Mouse (Mus musculus): ENCODE measurements around the gene Ttc7b.

Gene Ttc7b

DNA sequence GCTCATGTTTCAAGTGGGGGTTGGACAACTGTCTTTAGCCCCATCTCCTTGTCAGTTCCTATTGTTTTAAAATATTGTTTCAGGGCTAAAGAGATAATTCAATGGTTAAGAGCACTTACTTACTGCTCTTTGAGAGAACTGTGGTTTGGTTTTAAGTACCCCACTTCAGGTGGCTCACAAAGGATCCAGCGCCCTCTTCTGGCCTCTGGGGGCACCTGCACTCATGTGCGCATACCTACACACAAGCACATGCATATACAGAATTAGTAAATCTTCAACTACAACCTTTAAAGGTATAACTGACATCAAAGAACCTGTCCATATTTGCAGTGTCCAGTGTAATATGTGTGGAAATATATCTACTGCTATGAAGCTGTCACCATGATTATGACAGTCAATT is 226.2 kb downstream of the Ttc7b start:
- DNase-seq, result no peak

DNA sequence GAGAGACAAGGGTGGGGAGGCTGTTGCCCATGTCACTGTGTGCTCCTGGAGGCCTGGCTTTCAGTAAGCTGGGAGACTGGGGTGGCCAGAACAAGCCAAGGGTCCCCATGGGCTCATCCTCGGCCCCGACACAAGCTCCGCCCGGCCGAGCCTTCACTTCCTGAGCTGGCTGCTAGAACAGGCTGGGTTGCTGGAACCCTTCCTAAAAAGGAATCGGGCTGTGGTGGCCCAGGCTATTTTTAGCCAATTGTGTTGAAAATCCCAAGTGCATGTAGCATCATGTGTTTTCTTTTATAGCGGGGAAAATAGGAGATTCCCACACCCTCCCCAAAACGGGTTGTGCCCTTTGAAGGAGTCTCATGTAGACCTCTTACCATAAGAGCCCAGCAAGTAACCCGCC is 226.7 kb downstream of the Ttc7b start:
- DNase-seq, result no peak

DNA sequence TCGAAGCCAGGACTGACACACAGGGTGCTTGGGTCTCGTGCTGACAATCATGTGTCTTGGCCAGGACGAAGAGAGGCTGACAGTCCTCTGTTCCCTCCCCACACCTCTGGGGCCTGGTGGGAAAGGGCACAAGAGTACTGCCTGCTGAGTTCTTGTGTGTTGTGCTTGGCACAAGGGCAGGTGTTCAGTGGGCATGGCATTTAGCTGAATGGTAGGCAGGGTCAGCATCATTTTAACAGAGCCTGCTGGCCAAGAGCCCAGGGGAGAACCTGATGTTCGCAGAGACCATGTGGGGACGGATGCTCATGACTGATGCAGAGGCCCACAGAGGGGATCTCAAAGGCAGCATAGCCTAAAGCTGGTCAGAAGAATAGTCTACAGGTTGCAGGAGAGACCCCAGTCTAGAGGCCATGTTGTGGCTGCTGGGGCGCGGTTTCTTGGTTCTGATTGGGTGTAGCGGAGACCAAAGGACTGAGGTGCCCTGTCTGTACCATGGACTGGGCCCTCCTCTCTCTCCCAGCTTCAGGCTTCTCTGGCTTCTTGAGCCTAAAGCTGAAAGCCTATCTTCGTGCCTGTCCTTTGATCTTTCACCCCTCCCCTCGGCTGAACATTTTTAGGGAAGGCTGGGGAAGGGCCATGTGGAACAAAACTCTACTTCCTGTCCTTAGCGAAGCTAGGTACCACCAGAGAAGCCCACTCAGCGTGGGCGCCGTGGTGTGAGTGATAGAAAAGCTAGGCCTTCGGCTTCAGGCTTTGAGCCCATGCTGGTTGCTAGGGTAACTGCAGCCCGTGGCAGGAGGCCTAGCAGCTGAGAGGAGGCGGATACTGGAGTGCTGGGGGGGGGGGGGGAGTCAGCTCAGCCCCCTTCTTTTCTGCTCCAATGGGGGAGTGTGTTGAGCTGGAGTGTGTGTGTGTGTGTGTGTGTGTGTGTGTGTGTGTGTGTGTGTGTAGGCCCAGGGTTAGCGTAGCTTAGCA is 229.6 kb downstream of the Ttc7b start:
- DNase-seq, result peak; percentile 81

DNA sequence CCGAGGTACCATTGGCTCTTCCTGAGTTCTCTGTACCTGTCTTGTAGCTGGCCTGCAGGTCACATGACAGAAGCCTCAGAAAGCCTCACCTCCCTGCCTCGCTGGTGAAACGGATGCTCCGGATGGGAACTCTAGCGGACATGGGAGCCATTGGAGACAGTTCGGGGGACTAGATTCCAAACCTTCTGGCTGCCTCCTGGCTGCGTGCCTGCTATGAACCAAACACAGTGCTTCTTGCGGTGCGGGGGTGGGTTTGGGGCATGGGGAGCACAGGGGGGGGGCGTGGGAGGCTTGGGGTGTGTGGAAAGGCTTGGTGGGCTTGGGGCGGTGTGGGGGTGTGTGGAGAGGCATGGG is 230.5 kb downstream of the Ttc7b start:
- no peak for DNase-seq

DNA sequence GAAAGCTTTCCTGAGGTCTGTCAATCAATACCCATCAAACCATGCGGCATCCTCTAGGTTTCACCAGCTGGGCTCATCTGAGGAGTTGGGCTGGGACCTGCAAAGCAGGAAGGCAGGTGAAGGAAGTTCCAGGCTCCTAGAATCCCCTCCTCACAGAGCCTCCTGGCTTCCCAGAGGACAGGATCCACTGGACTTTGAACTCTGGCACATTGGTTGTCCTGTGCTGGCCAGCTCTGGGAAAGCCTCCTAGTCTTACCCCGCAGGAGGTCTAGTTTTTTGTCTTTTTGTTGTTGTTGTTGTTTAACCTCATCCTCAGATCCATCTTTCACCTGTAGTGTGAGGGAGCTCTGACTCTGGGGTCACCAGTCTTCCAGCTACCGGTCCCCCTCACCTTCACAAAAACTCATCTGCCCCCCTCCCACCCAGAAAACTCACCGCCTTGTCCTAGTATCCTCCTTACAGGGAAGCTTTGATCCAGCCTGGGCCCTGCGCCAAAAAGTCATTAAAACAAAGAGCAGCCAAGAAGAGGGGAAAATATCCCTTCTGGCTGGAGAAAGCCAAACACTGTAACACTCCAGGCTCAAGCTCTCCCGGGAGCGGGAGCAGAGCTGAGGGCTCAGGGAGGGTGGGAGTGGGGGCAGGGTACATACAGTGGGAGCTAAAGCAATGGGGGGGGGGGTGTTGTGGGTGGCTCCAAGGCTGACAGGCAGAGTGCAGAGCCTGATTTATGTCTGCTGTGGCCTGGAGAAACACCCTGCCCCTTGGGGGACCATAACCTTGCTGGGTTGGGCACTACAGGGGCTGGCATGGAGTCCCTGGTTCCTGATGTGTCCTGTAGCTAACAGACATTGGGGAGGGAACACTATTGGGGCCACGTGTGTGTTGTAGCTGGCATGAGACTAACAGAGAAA is 231.1 kb downstream of the Ttc7b start:
- DNase-seq, result peak; percentile 47

DNA sequence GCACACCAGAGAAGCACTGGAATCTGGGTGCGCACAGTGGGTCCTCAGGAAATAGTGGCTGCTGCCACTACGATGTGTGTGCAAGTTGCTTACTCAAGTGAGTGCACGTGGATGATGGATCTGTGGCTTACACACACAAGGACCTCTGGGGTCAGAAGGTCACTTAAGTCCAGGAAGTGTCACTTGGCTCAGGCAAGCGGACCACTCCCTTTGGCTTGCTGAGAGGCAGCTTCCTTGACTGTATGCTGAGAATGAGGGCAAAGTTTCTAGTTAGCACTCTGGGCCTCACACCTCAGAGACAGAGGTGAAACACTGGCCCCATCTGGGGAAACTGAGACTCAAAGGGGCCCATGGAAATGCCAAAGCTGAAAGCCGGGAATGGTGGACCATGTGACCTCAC is 232.6 kb downstream of the Ttc7b start:
- no peak for DNase-seq

DNA sequence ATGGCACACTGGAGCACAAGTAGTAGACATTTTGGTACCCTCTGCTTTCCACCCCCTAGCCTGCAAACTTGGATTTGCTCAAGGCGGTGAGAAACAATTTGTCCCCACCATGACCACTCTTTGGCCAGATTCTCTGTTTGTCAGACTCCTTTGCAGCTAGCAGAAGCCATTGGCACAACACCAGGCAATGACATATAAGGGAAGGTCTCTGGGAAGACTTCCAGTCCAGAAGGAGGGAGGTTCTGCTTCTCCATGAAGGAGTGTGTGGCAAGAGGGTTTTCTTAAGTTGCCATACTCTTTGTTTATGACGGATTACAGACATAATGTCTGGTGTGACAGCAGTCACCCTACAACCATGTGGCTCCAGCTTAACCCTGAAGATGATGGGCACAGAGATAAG is 233.1 kb downstream of the Ttc7b start:
- no peak for DNase-seq

DNA sequence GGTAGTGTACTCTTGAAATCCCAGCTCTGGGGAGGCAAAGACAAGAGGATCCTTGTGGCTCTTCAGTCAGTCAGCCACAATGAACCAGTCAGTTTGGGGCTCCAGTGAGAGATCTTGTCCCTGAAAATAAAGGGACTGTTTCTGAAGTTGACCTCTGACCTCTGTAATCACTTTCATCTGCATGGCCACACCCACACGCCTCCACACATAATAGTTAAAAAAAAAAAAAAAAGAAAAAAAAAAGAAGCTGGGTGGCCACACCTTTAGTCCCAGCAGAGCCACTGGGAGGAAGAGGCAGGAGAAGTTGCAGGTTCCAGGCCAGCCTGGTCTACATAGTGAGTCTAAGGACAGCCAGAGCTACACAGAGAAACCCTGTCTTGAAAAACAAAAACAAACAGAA is 237.3 kb downstream of the Ttc7b start:
- DNase-seq, result no peak

DNA sequence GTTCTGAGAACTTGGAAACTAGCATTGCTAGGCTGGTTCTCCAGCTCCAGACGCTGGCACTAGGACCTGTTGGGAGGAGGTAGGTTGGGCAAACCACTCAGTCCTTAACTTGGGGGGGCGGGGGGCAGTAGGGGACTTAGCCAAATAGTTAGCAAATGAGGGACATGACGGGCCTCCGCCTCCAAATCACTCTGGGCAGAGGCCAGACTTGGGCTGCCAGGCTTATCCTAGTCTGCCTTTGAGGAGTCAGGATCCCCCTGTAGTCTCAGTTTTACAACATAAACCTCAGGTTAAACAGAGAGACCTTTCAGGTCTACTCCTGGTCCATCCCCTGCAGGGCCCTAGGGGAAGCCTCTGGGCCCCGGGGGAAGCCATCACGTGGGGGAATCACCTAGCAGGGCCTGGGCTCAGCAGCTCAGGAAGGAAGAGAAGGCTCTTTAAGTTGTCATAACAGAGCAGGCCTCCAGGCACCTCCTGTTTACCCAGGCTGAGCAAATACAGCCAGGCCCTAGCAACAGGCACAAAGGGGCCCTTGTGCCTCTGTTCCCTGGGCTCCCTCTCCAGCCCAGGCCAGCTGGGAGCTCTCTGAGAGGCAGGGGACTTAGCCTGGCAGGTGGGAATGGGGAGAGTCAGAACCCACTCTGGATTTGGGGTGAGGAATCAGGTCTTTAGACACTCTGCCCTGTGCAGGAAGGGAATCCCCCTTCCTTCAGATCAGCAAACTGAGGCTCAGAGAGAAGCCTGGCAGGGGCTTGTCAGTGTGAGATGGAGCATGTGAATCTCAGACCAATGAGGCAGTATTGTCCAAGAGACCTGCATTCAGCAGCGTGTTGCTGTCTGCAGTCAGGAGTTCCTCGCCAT is 238.4 kb downstream of the Ttc7b start:
- peak; percentile 67 for DNase-seq

DNA sequence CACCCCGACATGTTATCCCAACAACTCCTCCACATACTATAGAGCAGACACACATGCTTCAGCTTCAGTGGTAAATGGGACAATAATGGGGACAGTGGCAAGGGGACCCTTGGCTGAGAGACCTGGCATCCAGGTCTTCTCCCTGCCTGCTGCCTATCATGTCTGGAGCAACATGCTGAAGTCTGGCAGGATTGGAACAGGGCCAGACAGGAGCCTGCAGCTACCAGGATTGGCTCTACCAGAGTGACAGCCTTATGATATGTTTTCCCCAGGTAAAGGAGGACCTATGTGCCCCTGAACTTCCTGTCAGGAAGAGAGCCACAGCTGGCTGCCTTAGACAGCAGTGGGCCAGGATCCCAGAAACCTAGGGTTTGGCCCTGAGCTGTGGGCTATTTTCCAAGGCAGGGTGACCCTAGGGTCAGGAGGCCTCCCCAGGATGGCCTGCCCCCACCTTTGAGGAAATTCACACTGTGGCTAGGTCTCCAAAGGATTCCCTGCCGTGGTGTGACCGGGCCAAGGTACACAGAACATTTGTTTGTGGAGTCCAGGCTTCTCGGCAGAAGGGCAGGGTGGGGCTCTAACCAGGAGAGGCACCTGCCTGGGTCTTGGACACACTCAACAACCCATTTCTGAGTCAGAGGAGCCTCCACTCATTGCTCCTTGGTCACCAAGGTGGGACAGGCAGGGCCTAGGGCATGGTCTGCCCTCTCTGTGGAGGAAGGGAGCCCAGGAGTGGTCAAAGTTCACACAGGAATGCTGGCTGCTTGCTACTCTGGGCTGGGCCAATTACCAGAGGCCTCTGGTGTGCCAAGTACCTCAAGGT is 239.4 kb downstream of the Ttc7b start:
- DNase-seq, result no peak

DNA sequence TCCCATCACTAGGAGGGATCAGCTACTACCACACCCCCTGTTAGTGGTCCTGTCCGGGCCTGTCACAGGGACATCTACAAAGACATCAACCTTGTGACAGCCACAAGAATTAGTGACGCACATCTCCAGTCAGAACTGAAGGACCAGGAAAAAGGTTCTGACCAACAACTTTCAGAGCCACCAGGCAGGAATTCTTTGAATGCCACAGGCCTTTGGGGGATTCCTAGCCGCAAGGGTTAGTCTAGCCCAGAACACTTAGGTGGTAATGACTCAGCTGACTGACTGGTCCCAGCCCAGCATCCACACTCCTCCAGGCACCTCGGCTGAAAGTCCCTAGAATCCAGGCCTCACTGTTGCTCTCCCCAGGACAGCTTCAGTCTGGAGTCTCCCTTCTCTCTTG is 240.7 kb downstream of the Ttc7b start:
- DNase-seq, result no peak

DNA sequence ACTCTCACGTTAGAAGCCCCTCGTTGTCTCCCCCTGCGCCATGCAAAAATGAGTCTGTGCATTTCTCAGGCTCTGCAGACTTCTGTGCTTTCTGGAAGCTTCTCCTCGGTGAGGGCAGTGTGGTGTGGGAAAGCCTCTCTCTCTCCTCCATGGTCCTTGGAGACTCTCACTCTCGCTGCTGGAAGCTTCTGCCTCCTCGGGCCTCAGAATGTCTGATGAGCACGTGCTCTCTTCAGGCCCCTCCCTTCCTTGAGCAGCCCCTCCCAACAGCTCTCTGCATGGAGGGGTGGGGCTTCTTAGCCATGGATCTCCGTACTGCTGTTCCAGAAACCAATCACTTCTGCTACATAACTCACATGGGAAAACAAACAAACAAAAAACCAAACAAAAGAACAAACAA is 242.3 kb downstream of the Ttc7b start:
- DNase-seq, result peak; percentile 25

DNA sequence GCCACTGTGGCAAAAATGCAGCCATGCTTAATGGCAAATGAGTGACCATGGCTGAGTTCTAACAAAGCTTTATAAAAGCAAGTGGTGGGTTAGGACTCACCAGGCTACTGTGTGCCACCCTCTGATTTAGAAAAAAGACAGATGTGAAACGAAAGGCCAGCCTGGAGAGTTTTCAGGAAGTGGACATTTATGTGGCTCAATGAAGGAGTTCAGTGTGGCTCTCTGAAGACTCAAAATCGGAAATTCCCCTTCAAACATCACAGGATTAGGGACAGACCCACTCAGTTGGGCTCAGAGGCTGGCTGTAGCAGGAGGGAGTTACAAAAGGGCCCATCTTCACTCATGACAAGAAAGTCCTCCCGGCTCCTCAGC is 243.1 kb downstream of the Ttc7b start:
- no peak for DNase-seq

DNA sequence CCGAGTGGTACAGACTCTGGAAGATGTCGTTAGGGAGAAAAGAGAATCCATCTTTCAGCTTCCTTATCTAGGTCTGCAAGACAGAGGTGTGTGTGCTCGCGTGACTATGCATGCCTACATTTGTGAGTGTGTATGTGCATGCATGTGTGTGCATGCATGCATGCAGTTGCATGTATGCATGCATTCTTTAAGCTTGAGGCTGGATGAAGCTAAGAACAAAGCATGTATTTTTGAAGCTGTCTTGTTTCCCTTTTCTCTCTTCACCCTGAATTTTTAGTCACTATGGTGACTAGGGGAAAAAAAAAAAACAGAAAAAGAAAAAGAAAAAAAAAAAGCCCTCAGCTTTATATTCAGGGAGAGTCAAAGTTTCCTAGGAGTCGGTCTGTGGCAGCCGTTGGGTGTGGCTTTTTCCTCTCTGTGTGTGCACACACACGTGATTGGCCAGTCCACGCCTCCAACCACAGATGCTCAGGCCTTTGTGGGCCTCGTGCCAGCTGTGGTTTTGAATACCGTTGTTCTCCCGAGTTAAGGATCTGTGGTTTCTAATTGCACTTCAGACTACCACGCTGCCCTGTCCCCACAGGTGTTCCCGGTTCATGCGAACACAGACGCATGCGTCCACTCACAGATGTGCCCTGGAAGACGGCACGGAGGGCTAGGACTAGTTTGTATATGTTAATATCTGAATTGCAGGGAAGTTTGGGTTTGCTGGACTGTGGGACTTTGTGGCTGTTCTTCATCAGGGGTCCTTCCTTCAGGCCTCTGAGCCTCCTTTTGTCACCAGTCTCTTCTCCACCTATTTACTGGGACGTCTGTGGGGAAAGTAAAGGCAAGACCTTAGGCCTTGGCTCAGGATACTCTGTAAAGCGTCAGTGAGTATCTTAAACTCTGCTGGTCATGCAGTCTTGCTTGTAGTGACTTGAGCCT is 243.8 kb downstream of the Ttc7b start:
- DNase-seq, result peak; percentile 54

DNA sequence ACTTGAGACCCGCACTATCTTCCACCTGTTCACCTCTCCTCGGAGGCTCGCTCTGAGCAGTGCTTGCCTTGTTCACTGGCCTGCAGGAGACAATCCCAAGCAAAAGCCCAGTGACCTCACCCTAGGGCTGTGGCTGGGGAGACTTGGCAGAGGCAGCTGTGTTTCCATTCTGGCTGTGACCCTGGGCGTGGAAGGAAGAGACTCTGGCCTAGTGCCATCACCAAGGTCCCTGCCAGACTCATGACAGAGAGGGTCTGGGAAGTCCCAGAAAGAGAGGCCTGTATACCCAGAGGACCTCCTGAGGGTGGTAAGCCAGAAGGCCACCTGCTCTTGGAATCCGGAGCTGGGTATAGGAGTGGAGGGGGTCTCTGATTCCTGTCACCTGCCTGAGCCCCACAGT is 244.8 kb downstream of the Ttc7b start:
- DNase-seq, result no peak

DNA sequence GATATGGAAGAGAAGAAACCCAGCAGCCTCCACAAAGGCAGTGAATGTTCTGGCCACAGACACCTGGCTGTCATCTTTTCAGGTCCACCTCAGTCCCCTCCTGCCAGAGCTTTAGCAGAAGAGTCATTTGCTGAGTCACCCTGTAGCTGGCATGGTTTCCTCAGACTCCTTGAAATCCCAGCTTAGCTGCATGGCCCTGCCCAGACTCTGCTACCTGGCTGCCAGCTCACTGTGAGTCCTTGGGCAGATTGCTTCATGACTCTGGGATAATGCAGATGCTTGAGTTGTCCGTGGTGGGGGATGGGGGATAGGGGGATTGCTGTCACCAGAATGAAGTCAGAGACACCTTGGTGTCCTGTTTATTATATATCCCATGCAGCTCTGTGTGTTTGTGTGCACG is 247.6 kb downstream of the Ttc7b start:
- no peak for DNase-seq

DNA sequence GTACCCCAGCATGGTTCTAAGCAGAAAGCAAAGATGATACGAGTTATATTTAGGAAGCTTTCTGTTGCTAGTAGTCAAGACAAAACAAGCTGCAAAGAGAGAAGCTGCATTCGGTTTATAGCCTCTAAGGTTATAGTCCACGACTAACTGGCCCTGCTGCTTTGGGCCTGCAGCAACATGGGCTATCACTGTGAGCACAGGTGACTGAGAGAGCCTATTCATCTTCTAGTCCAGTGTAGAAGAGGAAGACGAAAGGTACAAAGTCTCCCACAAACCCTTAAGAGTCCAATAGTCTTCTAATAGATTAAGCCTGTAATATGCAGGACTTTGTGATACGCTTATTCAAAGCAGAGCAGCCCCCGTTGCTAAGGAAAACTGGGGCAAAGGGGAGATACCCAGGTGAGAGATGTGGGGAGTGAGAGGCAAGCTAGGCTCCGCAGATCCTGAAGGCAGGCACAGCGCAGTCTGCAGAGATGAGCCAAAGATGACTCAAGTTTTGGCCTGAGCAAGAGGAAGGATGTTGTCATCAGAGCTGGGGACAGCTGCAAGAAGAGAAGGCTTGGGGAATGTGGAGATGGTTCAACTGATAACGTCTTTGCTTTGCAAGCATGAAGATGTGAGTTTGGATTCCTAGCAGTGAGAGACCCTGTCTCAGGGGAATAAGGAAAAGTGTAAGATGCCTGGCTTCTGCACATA is 250.5 kb downstream of the Ttc7b start:
- no peak for DNase-seq

DNA sequence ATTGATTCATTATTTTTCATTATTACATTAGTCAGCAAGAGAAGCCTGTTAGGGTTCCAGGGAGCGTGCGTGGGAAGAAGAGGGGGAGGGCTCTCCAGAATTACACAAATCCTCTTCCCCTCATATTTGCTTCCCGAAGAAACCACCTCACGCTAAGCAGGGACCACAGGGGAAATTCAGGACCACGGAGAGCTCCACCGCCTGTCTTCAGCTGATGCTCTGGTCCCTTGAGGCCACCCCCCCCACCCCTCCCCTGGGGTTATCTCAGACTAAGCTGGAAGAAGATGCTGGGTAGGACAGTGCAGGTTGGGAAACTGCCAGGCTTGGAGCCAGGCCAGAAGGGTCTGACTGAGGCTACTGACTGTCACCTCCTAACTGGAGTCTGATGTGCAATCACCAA is 252.6 kb downstream of the Ttc7b start:
- peak; percentile 76 for DNase-seq

DNA sequence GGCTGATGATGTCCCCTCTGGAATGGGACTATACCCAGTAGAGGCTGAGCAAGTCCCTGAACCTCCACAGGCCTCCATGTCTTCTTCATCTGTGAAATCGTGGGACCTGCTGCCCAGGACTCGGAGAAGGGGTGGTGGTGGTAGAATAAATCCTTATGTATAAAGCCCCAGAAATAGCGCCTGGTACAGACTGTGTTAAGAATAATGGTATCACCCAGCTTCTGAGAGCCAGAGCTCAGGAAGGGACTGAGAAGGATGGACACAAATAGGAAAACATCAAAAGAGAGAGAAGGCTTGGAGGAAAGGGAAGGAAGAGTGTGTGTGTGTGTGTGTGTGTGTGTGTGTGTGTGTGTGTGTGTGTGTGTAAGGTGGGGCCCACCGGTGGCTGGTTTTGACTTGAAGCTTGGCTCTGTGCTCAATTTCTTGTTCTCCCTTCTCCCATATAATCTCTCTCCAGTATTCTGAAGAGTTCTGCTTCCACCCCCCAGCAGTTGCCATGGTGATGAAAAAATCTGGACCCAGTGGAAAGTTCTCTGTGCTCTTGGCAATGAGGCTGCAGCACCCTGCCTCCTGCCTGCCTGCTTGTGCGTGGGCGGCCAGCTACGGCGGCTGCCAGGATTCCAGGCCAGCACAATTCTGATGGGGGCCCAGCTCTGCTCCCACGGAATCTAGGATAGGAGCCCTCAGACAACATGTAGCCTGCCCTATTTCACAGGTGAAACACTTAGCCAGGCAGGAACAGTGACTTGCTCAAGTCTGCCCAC is 254.9 kb downstream of the Ttc7b start:
- DNase-seq, result no peak

DNA sequence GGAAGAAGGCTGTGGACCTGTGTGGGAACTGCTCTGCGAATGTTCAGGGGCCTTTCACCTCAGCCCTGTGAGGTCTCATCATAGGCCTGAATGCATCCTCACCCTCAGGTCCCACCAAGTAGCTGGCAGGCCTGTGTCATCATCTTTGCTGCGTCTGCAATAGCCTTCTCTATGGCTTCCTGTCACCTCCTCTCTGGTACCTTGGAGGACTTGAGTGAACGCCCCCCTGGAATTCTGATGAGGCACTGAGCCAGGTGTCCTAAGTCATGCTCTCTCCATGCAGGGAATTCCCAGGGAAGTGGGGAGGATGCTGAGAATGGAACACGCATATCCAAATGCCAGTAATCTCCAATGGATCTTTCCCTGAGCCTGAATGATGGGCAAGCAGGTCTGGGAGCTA is 255.7 kb downstream of the Ttc7b start:
- no peak for DNase-seq

Data from embryo, embryonic 11 days (tissue).